Mouse (Mus musculus) adrenal gland, postnatal 36 days (tissue): ENCODE results near the gene Tas2r134. TPM values are rescaled to one million over a fixed set of nuclear protein-coding genes. Genes with fewer than 3 reads are reported as not detected.
A peak's percentile ranks its signal among the peaks of the same experiment; 100 is the strongest.

Experiments
- DNase-seq, 2 experiments: peaks; one replicate each; pipeline ENCODE4 v3.0.0; 2021; ENCODE audit warnings: mixed read lengths in 1 of 2
- long read RNA-seq, 2 experiments: library from polyadenylated mRNA; stranded (forward); transcript quantifications; one replicate each; pipeline ENCODE4 v2.0.0; 2021; ENCODE audit warnings: borderline sequencing depth in 2 of 2
- total RNA-seq, 2 experiments: library from RNA; stranded (reverse); gene quantifications; 2 replicates each; pipeline ENCODE4 v1.2.3; 2021

The Tas2r134 gene
- not detected for total RNA-seq
- long read RNA-seq, experiment 1 = 0 reads
- long read RNA-seq, experiment 2 = 0 reads

- no peak for DNase-seq
These were observed at the start of gene Tas2r134 for GRCm38 (mm10) chr2:51627211-51627610. Tas2r134 (plus strand) TSS chr2:51627511.

- DNase-seq = no peak
These were observed 47.5 kb upstream of the Tas2r134 start for GRCm38 (mm10) chr2:51579767-51580166.

- no peak for DNase-seq
These were observed 43.0 kb upstream of the Tas2r134 start for GRCm38 (mm10) chr2:51584050-51585046.

GRCm38 (mm10) chr2:51588336-51588735 is 39.0 kb upstream of the Tas2r134 start:
- DNase-seq = no peak

GRCm38 (mm10) chr2:51588895-51589294 is 38.4 kb upstream of the Tas2r134 start:
- peak in 1 of 2 experiments; percentile 7 for DNase-seq

- no peak for DNase-seq
These were observed 37.7 kb upstream of the Tas2r134 start for GRCm38 (mm10) chr2:51589627-51590026.

- DNase-seq = no peak
These were observed 37.0 kb upstream of the Tas2r134 start for GRCm38 (mm10) chr2:51590308-51590707.

GRCm38 (mm10) chr2:51592157-51592556 is 35.2 kb upstream of the Tas2r134 start:
- no peak for DNase-seq

GRCm38 (mm10) chr2:51599473-51600201 is 27.7 kb upstream of the Tas2r134 start:
- DNase-seq = no peak

- no peak for DNase-seq
These were observed 27.2 kb upstream of the Tas2r134 start for GRCm38 (mm10) chr2:51600202-51600487.

- no peak for DNase-seq
These were observed 26.4 kb upstream of the Tas2r134 start for GRCm38 (mm10) chr2:51600873-51601272.

- DNase-seq = no peak
These were observed 17.0 kb upstream of the Tas2r134 start for GRCm38 (mm10) chr2:51610305-51610704.

GRCm38 (mm10) chr2:51610897-51611296 is 16.4 kb upstream of the Tas2r134 start:
- no peak for DNase-seq

- DNase-seq = peak; percentile 4 to 6
These were observed 13.6 kb upstream of the Tas2r134 start for GRCm38 (mm10) chr2:51613716-51614115.

- DNase-seq = no peak
These were observed 5.4 kb upstream of the Tas2r134 start for GRCm38 (mm10) chr2:51621931-51622330.

GRCm38 (mm10) chr2:51626007-51626406 is 1.3 kb upstream of the Tas2r134 start:
- no peak for DNase-seq

GRCm38 (mm10) chr2:51631428-51631827 is 4.1 kb downstream of the Tas2r134 start:
- DNase-seq = no peak

- DNase-seq = no peak
These were observed 10.4 kb downstream of the Tas2r134 start for GRCm38 (mm10) chr2:51637681-51638080.

GRCm38 (mm10) chr2:51641635-51642034 is 14.3 kb downstream of the Tas2r134 start:
- DNase-seq = no peak

- DNase-seq = peak; percentile 51 to 52
These were observed 16.2 kb downstream of the Tas2r134 start for GRCm38 (mm10) chr2:51643244-51644139.

GRCm38 (mm10) chr2:51647972-51648371 is 20.7 kb downstream of the Tas2r134 start:
- DNase-seq = no peak

GRCm38 (mm10) chr2:51649887-51650286 is 22.6 kb downstream of the Tas2r134 start:
- no peak for DNase-seq
